Mouse (Mus musculus): ENCODE results near the gene Caskin2.

GRCm38 (mm10) chr11:115789787-115790186 is 23.7 kb downstream of the Caskin2 start:
- TF ChIP-seq POLR2A (IDR thresholded peaks at IDR 0.05; ENCODE audit: extremely low read depth, insufficient read depth, low read length) (no peak), CTCF (IDR thresholded peaks at IDR 0.05; ENCODE audit: low read depth, low read length) (no peak)

Data from liver, adult 2 months (tissue).